Mouse (Mus musculus): ENCODE data around the gene Sash1.

Gene Sash1

DNA sequence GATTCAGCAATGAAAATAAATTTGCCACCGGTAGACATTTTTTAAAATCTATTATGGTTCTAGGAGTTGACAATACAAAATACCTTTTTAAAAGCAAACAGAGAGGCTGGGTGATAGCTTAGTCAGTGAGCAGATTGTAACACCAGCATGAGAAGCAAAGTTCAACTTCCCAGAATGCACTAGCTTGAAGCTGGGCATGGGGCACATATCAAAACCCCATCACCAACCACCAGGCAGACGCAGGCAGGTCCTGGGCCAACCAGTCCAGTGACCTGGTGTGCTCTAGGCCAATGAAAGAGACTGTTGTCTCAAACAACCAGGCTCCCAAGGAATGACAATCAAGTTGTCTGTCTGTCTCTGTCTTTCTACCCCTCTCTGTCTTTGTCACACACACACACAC lies 98.6 kb downstream of the Sash1 start:
- DNase-seq = no peak

DNA sequence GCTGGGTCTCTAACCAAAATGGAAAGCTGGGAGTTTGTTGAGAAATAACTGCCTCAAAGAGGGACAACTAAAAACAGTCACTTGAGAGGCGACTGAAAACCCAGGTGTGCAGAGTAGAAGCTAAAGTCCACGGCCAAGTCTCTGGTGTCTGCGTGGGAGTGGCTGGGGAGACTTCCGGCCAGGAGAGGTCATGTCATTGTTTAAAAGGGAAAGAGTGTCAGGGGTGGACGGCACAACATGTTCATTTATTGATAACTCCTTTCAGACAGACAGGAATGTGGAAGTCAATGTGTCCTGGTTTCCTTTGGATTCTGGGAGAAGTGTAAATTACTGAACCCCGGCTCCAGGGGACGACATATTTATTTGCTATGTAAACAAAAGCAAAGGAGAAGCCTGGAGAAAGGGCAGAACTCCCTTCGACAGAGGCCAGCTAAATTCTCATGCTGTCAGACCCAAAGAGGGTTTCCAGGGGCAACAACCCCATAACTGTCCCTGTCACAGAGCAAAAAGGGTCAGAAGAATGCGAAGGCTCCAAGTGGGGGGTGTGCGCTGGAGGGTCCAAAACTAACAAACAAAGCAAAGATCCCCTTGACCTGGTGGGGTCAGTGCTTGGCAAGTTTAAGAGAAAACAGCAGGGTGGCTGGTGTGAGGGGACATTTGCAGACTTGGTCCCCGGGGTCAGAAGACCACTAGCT lies 100.3 kb downstream of the Sash1 start:
- DNase-seq = peak; percentile 72

DNA sequence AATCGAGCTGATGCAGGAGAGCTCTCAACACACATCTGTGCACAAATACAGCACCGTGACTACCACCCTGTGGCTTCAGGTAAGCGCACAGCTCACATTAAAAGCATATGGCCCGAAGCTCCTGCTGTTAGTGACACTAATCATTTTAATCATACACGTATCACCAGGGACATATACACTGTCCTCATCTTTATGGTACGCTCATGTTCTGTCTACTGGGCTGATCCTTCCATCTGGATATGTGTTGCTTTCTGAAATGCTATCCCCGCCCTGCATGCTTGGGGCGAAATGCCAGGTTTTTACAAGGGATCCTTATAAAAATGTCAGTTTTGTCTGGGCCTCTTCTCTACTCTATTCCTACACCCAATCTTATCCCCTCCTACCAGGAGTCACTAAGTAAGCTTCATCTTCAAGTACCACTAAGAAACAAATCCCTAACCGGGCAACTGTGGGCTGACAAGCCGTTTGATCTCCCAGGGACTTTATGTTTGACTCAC lies 103.9 kb downstream of the Sash1 start:
- DNase-seq = no peak

DNA sequence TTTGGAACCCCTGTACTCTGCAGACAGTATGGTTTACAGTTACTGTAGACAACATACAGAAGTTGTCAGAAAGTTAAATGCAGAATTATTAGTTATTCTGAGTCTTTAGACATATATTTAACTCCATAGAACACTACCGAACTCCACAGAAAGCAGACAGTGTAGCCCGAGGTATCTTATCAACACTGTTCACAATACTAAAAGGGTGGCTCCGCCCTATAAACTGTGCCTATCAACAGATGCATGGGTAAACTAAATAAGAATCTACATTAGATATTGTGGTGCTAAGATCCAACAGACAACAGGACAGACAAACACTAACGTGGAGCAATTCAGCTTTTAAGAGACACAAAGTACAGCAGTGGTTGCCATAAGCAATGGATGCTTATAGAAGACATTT lies 106.0 kb downstream of the Sash1 start:
- no peak for DNase-seq

DNA sequence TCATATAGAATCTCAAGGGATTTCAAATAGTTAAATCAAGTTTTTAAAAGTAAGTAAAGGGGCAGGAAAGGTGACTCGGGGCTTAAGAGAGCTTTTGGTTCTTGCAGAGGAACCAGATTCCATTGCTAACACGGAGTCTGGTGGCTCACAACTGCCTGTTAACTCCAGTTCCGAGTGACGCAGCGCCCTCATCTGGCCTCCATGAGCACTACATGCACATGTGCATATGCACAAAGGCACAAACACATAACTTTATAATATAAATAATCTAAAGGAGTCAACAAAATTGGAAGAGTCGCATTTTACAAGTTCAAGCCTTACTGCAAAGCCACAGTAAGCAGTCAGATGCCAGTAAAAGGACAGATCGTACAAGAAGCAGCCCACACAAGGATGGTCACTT lies 107.0 kb downstream of the Sash1 start:
- DNase-seq = no peak

DNA sequence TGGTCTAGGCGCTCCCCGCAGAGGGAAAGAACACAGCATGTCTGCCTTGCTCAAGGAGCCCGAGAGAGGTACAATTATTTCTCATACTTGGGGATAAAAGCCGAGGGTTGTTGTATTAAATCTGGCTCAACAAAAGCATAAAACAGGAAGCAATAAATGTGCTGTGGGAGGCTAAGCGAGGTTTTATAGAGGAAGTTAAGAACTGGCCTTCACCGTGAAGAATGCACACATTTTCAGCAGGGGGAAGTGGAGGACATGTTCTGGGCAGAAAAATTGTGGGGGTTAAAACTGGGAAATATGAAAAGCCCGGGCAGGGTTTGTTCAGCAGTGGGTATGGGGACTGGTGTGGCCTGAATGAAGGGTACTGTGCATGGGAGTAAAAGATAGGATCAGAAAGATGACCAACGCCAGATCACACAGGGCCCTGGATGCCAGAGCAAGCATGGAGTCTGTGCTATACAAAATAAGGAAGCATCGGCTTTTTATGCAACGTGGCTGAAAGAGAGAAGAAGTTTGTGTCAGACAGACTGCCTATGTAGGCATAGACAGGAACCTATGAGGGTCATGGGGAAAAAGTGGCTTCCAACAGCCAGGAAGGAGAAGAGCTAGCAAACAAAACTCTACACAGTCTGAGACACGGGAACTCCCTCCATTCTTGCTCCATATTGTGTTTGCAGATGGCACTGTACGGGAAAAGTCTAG lies 108.2 kb downstream of the Sash1 start:
- no peak for DNase-seq

DNA sequence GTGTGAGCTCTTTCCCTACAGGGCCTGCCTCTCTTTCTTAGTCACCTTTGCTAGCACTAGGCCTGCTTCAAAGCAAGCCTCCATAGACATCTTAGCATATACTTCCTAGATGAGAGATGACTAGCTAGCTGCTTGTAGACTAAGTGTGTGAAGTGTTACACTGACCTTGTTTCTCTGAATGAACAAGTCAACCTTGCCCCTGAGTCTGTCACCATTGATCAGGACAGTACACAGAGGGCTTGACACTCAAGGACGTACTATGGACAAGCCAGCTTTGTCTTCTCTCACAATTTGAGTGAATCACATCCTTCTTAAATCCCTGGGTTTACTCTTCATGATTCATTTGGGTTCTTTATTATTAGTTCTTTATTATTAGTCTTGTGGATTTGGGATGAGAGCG lies 109.1 kb downstream of the Sash1 start:
- DNase-seq = no peak

DNA sequence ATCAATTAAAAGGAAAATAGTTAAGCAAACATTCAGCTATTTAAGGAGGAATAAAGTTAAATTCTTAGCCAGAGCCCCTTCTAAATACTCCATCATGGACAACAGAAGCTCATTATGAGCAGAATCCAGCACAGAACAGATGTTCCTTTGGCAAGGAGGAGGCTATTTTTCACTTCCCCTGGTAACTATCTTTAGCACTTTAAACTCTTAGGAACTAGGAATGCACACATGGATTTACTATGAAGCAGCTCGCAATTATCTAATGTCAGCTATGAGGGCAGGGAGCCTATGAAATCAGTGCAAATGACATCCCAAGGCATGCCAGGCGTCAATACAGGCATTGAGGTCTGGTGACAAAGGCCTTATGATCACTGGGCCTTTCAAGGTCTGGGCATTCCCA lies 110.1 kb downstream of the Sash1 start:
- no peak for DNase-seq

DNA sequence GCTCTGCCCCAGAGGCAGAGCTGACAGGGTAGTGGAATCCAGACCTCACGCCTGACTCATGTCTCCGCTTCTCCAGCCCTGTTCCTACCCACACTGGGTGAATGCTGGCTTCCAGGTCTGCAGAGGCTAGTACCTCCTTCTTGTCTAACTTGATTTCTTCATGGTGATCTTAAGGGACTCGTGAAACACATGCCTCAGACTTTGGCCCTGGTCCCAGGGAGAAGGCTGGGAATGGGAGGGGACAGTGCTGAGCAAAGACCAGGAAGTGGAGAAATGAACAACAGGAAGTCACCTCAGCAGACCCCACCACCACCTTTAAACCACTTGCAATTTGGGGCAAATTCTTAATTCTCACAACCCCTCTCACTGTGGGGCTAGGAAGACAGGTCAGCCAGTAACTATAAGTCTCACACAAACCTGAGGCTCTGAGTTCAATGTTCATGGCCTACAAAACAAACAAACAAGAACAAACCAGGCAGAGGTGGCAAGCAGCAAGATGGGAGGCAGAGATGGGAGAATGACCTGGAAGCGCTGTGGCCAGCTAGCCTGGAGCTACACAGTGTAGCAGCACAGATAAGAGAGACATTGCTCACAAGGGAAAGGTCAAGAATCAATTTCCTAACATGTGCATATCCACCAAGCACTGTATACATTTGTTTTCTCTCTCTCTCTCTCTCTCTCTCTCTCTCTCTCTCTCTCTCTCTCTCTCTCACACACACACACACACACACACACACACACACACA lies 113.2 kb downstream of the Sash1 start:
- DNase-seq = peak; percentile 77

DNA sequence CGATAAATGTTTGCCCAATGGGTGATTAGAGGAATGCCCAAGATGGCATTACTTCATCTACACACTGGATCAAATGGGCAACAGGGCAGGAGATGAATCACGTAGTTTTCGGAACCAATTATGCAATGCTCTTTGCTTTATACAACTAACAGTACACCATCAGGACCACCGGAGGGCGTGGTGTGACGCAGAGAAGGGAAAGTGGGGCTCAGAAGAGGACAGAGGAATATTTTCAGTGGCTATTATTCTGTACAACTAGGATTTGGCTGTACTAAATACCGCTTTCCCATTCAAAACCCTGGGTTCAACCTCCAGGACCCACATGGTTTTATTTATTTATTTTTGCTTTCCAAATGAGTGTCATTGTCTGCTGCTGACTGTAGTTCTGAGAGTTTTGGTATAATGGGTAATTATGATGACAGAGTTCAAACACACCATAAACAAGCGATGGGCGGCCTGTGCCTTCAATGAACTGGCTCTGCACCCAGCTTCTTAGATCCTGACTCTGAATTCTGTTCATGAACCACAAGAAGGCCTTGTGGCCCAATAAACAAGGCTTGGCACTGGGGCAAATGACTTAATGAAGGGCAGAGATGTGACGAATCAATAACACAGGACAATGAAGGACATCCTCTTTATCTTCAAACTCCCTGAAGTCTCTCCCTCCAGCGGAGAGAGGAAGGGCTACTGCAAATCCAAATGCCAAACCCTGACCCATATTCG lies 114.8 kb downstream of the Sash1 start:
- no peak for DNase-seq

DNA sequence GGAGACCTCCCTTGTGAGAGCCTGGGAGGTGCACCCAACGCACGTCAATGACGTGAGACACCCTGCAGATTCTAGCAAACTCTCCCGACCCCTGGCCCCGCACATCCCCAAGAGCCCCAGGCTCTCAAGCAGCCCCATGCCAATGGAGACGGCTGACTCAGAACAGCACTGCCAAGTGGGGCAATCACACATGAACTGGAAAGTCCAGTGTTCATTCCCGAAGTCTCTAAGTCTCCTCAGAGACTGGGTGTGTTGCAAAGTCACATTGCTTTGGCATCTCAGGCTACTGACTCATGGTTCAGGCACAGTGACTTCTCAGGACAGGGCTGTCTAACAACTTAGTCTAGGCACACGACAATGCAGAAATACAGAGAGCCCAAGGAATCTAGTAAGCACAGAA lies 117.2 kb downstream of the Sash1 start:
- no peak for DNase-seq

DNA sequence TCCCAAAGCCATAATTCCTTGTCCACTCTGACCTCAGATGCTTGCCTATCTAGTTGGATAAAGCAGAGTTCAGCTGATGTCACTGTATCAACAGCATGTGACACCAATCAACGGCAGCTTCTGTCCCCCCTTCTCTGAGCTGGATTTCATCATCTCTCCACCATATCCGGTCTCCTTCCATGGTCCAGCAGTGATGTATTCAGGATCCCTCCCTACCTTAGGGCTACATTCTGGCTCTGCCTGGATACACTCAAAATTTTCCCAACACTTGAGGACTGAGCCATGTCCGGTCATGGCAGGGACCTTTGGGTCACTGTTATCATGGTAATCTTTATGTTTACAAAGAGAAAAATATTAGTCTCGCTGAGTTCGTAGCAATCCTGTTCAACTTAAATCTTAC lies 118.5 kb downstream of the Sash1 start:
- DNase-seq = no peak

DNA sequence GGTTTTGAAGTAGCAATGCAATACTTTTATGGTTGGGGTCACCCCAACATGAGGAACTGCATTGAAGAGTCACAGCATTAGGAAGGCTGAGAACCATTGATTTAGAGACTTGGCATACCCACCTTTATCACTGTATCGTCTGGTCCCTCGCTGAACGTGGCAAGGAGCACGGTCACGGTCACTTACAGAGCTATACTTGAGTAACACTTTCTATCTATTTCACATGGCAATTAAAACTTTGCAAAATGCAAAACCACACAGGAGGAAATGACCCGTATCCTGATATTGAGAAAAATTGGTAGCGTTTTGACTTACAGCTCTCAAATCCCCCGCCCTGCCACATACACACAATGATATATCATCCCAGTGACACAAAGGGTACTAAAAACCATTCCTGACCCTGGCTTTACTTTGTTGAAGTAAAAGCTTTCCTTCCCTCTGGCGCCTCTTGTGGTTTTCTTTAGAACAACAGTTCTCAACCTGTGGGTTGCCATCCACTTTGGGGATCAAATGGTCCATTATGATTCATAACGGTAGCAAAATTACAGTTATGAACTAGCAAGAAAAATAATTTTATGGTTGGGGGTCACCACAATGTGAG lies 119.8 kb downstream of the Sash1 start:
- DNase-seq = peak; percentile 44

DNA sequence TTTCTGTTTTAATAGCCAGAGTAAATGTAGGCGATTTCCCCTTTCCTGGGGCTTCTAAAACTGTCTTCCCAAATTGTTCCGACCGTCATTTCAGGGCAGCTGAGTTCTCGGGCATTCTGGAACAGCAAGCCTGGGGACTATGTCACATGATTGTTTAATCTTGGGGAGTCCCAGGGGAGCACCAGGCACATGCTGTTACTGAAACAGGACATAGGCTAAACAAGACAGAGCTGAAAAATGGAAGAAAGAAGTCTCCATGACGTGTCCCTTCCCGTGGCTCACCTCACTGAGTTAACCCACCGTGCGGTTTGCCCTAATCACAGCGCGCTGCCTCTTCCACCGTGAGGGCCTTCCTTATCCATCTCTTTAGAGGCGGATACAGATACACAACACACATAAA lies 123.1 kb downstream of the Sash1 start:
- DNase-seq = no peak

DNA sequence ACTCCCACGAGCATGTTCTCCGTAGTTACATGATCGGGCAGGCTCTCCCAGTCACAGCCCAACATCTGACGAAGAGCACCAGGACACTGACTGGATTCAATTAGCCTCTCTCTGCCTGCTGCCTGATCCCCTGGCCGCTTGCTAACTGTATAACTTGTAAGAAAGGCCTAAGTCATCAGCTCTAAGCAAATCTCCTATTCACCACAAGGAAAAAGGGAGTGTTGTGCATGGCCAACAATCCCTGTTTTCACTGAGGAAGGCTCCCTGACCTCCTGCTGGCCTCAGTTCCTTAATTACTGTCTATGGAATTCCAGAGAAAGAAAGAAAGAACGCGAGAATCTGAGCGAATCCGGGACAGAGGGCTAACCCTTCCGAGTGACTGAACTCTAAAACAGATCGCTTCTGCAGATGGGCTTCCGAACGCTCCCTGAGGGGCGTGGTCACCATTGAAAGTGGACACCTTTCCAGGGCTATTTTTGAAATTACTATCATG lies 123.6 kb downstream of the Sash1 start:
- peak; percentile 72 for DNase-seq

DNA sequence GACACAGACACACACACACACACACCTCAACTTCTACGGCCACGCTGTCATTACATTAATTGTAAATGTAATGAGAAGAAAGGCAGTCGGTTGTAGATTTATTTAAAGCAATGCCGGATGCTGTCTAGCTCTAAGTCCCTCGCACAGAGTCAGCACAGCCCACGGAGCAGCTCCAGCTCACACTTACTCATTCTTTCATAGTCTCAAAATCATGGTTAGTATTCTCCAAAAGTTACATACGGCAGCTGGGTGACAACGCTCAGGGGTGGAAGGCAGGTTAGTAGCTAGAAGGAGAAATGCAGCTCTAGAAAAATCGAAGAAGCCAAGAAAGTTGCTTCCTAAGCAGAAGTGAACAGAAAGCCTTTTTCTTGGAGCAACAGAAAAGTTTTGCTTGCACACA lies 124.2 kb downstream of the Sash1 start:
- no peak for DNase-seq

DNA sequence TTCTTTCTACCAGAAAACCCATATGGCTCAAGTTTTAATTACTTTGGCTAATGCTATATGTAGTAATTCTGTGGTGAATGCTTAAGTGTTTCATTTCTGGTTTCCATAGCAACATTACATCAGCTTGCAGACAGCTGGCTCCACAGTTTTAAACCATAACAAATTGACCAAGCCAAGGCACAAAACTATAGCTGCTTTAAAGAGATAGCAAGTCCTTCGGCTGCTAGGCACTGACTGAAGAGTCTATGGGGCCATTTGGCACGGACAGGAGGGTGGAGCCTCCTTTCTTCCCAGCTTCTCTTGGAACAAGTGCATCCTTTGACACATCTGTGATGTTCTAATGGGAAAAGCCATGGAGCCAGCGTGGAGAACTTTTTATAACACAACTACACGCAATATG lies 125.3 kb downstream of the Sash1 start:
- no peak for DNase-seq

DNA sequence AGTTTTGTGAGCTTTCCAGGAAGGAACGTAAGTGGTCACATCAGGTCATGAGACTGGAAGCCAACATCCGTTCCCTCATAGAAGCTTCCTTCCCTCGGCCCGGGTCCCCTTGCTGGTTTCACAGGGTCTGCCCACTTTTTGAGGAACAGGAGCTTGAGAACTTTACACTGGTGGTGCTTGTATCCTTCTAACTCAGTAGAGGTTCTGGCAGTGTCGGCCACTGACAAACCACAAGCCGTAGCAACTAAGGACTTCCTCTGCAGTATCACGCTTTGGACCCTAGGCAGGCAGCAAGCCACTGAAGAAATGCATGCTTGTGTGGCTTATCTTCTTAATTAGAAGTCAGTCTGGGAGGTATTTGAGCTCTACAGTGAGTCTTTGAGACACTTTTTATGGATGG lies 126.6 kb downstream of the Sash1 start:
- DNase-seq = no peak

DNA sequence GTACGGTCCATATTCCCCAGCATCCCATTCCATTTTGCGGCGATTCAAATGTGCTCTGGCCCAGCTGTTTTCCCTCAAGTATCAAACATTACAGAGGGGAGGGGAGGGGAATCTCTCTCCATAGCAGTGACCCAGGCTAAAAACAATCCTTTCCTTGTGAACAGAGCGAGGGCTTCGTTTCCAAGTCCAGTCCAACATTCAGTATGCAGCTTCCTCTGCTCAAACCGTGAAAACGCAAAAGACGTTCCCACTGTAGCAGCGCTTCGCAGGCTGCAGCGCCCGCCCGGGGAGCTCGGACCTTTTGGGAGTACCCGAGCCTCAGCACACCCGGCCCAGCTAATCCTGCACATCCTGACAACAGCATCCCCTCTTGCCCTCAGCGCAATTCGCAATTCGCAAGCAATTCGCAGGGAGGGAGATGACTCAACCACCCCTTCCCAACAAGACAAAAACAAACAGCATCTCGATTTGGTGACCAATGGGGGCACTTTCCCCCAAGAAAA lies 128.4 kb downstream of the Sash1 start:
- peak; percentile 61 for DNase-seq

DNA sequence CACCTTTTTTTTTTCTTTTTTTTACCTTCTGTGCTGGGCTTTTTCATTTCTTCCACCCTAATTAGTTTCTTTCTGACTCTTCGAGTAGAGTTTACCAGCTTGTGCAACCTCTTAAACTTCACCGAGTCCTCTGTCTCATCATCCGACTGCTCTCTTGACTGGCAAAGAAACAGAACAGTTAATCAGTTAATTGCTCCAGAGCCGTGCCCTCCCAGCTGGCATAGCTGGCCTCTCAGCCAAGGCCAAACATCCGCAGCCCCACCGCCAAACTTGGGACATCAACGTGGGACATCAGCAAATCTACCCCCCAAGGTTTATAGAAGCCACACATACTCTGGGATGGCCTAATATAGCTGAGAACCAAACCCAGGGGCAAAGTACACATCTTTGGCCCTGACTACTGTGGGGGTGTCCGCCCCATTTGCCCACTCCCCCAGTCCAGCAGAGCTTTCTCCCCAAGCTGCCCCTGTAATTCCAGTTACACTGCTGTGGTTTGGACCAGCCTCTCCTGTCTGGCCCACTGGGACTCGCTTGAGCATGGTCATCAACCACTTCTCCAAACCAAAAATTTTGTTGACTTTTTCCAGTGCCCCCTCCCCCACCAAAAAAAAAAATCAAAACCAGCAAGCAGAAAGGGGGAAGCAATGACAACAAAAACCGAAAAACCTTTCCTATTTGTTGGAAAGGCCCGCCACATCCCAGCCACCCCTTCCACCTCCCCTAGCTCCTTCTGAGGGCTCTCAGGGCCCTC lies 129.1 kb downstream of the Sash1 start:
- no peak for DNase-seq

DNA sequence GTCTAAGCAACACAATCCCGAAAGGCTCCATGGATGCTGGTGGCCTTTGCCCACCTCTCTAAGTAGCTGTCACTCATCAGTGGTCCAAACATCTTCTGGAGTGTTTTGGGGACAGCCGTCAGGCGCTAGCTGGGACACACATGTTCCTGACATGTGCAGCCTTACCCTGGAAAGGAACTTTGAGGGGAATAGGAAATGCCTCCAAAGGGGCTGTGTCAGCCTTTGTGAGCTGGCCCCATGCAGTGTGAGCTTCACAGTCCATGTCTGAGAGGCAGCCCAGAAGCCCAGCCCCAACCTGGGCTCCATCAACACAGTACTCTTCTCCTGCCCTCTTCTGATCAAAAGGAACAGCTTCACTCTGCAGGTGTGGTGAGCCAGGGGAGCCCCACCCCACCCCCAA lies 132.5 kb downstream of the Sash1 start:
- no peak for DNase-seq

DNA sequence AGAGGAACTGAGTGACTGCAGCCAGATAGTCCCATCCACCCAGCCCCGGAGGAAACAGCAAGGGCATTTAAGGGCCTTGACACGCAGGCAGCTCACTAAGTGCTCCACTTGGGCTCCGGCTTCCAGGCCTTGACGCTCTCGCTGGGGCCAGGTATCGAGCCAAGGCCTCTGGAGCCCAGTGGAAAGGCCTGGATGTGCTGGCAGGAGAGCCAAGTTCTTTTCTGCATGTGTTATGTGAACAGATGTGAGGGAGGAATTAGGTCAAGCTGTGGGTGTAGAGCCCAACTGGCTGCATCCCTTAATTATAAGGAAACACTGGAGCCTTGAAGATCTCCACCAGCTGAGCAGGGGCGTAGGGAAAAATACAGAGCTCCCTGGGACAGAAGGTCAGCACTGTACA lies 133.4 kb downstream of the Sash1 start:
- no peak for DNase-seq

Data from kidney, postnatal 10 days (tissue).